Mouse (Mus musculus) C2C12 (cell line): ENCODE measurements around the gene Usp34.

Experiments
- CTCF ChIP-seq: IDR thresholded peaks from one replicate; pipeline ENCODE4 v1.5.1; 2011; ENCODE audit not compliant: control insufficient read depth, insufficient read depth, insufficient read length
- MAX ChIP-seq: IDR thresholded peaks from one replicate; pipeline ENCODE4 v1.6.1; 2011; ENCODE audit warnings: mild to moderate bottlenecking, control low read depth
- MYOG ChIP-seq: IDR thresholded peaks from one replicate; pipeline ENCODE4 v1.6.1; 2011; ENCODE audit not compliant: control insufficient read depth, insufficient read length; ENCODE audit errors: extremely low read depth
- USF1 ChIP-seq: IDR thresholded peaks from one replicate; pipeline ENCODE4 v1.6.1; 2011; ENCODE audit warnings: low read depth, mild to moderate bottlenecking, control low read depth, moderate library complexity

DNA sequence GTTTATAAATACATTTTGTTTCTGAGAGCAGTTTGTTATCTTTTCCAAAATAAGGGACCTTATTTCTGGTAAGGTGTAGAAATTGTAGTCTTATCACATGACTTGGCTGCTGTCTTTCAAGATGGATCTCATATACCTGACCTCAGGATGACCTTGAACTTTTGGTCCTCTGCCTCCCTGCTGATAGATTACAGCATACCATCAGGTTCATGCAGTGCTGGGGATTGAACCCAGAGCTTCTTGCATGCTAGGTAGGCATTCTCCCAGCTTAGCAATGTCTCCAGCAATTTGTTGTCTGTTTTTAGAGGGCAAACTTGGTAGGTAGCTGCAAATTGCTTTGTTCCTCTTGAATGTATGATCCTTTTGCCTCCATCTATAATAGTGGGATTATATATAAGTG, 41.7 kb upstream of the Usp34 start:
- no peak for TF ChIP-seq CTCF
- no peak for TF ChIP-seq USF1
- TF ChIP-seq MYOG: no peak
- TF ChIP-seq MAX: no peak
